Mouse (Mus musculus) cerebellum, adult 11-12 months (tissue): ENCODE measurements around the gene Ccdc151.

Experiments
- DNase-seq: peaks from one replicate; pipeline ENCODE4 v3.0.0; 2022

Ccdc151 gene

GRCm38 (mm10) chr9:21955570-21956281 lies 46.7 kb downstream of the Ccdc151 start, which contains the start of gene Swsap1:
Gene Swsap1 (plus strand): TSS chr9:21955755.
- peak; percentile 98 for DNase-seq

GRCm38 (mm10) chr9:21955225-21955569 lies 47.2 kb downstream of the Ccdc151 start:
- no peak for DNase-seq

GRCm38 (mm10) chr9:21954635-21955034 lies 47.8 kb downstream of the Ccdc151 start:
- DNase-seq, result peak; percentile 53

- no peak for DNase-seq
These were observed 48.8 kb downstream of the Ccdc151 start for GRCm38 (mm10) chr9:21953600-21953999.

DNA sequence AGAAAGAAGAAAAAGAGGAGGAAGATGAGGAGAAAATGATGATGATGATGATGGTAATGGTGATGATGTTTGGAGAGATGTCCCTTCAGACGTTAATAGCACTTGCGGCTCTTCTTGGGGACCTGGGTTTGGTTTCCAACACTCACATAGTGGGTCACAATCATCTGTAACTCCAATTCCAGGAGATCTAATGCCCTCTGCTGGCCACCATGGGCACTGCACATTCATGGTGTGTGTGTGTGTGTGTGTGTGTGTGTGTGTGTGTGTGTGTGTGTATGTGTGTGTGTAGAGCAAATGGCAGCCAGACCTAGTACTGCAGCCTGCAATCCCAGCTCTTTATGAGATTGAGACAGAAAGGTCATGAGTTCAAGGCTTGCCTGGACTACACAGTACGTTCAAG lies 50.5 kb downstream of the Ccdc151 start:
- no peak for DNase-seq

DNA sequence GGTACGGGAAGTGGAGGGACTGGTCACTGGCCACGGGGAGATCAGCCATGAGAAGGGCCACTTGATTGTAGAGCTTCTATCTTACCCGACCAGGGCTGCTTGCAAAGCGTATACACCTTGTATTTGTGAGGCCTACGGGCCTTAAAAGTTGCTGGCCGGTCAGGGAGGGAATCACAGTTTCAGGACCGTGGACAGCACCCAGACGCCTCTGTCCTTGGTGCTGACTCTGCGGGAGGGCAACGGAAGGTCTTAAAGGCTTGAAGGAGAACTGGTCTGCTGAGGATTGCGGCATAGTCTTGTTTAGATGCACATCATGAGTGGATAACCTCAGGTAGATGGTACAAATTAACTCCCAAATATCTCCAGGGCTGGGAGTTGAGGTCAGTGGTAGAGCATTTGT lies 52.1 kb downstream of the Ccdc151 start:
- DNase-seq, result no peak

DNA sequence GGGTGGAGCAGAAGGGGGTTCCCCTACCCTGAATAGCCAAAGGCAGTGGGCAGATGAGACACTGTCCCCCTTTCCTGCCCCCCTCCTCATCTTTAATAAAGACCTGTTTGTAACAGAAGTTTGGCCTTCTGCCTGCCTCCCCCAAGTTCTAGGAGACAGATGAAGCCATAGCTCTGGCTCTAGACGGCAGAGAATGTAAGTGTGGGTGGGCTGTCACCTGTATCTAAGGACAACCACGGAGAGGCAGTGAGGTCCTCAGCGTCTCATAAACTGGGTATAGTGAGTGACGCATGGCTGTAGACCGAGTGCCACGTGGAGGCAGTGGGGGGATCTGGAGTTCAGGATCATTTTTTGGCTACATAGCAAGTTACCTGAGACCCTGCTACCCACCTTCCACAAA lies 53.6 kb downstream of the Ccdc151 start:
- DNase-seq, result no peak

DNA sequence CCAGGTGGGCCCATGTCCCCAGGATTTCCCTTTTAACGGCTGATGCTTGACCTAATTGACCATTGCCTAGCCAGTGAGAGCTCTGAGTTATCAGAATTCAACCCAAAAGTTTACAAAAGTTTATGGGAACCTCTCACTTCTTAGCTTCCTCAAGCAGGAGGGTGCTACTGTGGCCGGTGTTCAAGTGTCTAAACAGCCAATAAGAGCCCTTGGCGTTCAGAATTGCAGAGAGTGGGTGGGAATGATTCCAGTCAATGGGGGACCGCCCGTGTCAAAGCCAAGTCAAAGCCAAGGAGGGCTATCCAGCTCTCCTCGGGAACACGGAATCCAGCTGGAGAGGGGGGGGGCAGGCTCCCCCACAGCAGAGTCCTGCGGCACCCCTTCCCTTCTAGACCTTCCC lies 54.3 kb downstream of the Ccdc151 start:
- no peak for DNase-seq

GRCm38 (mm10) chr9:21947540-21948130 lies 54.8 kb downstream of the Ccdc151 start:
- peak; percentile 45 for DNase-seq

- no peak for DNase-seq
These were observed 58.2 kb downstream of the Ccdc151 start for GRCm38 (mm10) chr9:21944267-21944666.

GRCm38 (mm10) chr9:21943638-21944037 lies 58.8 kb downstream of the Ccdc151 start:
- DNase-seq, result no peak

DNA sequence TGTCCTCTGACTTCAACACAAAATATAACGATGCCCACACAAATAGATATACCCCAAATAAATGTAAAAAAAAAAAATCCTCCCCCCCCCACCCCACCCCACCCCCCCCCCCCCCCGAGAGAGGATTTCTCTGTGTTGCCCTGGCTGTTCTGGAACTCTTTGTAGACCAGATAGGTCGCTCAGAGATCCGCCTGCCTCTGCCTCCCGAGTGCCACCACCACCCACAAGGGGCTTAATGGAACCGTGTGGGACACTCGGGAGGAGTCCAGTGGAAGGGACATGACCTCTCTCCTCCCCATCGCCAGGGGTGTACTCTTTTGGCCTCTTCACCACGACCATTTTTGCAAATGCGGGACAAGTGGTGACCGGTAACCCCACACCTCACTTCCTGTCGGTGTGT lies 59.4 kb downstream of the Ccdc151 start:
- no peak for DNase-seq
